Mouse (Mus musculus): ENCODE data around the gene Rubcnl.

GRCm38 (mm10) chr14:75075299-75076180, 59.7 kb downstream of the Rubcnl start:
- TF ChIP-seq CTCF (IDR thresholded peaks at IDR 0.05; ENCODE audit: low read depth, low read length): no peak
- no peak for TF ChIP-seq POLR2A (IDR thresholded peaks at IDR 0.05; ENCODE audit: borderline replicate concordance, low read depth, low read length)
